Mouse (Mus musculus) C2C12 (cell line): ENCODE measurements around the gene Setd5.

Source experiments
- CTCF ChIP-seq: IDR thresholded peaks from one replicate; pipeline ENCODE4 v1.5.1; 2011; ENCODE audit not compliant: control insufficient read depth, insufficient read depth, insufficient read length
- MYOG ChIP-seq: IDR thresholded peaks from one replicate; pipeline ENCODE4 v1.6.1; 2011; ENCODE audit not compliant: control insufficient read depth, insufficient read length; ENCODE audit errors: extremely low read depth

- no peak for TF ChIP-seq CTCF
- no peak for TF ChIP-seq MYOG
Measured at GRCm38 (mm10) chr6:113141389-113142094, 64.4 kb downstream of the Setd5 start.
